14 mouse cellular contexts compared by ENCODE assay signal in genomic region chr7:100837701-100838100, GRCm38 (mm10).
"Had no signal": no experiment of that assay in that cellular context is flagged by ENCODE, and none has a peak within 500 bp of the region (broad histone marks: within the 10 kb centered on the region; RNA-seq: fewer than 3 reads in every experiment).

No protein-coding gene starts in this region.

- H3K27me3 ChIP-seq: hindbrain, embryonic 15.5 days; neural tube, embryonic 13.5 days had no signal

- DNase-seq: lung, adult 2 months; lung, postnatal 10 days; lung, postnatal 4 days; retina, postnatal 1 day; right cerebral cortex, postnatal 4 days; spleen, adult 18-20 months; thymus, adult 18-20 months; thymus, postnatal 14 days had no signal

- ATAC-seq: intestine, embryonic 16.5 days; midbrain, embryonic 16.5 days had no signal

- H3K9ac ChIP-seq: hindbrain, embryonic 15.5 days; neural tube, embryonic 13.5 days had no signal

- H3K4me3 ChIP-seq: hindbrain, embryonic 15.5 days; left cerebral cortex, adult 2 months; midbrain, embryonic 10.5 days; neural tube, embryonic 13.5 days had no signal

- H3K4me2 ChIP-seq: hindbrain, embryonic 15.5 days; neural tube, embryonic 13.5 days had no signal

- H3K9me3 ChIP-seq: hindbrain, embryonic 15.5 days; midbrain, embryonic 10.5 days; neural tube, embryonic 13.5 days had no signal

- H3K27ac ChIP-seq: hindbrain, embryonic 15.5 days; midbrain, embryonic 10.5 days; neural tube, embryonic 13.5 days had no signal

- H3K4me1 ChIP-seq: hindbrain, embryonic 15.5 days; midbrain, embryonic 10.5 days had no signal
